Mouse (Mus musculus): Measurements from ENCODE around the gene Eci1. TPM values are rescaled to one million over a fixed set of nuclear protein-coding genes. Genes with fewer than 3 reads are reported as not detected.
"Not testable (repeated sequence)": the region's sequence is repeated elsewhere in the genome, so short reads cannot be mapped to it uniquely, and the experiment has no call there.

Eci1 gene
- polyA plus RNA-seq, 1 experiment, result 9.0 TPM

GRCm38 (mm10) chr17:24416051-24416652 lies 10.3 kb upstream of the Eci1 start:
- Histone ChIP-seq H3K27ac (ENCODE audit: control insufficient read depth, insufficient read depth, low read depth, low read length) (no peak overlapping the region), H3K4me3 (ENCODE audit: control insufficient read depth, low read depth, low read length) (no peak overlapping the region), H3K36me3 (ENCODE audit: control insufficient read depth, insufficient read depth, low read length) (no peaks in the 10 kb centered on the region), H3K27me3 (ENCODE audit: control insufficient read depth, insufficient read depth, low read length) (no peaks in the 10 kb centered on the region), H3K4me1 (ENCODE audit: control insufficient read depth, insufficient read depth, low read length) (peaks cover 6% of the 10 kb centered on the region)
- no peak for TF ChIP-seq POLR2A (IDR thresholded peaks at IDR 0.05; ENCODE audit: control insufficient read depth, low read depth, low read length)
- no peak for TF ChIP-seq CTCF (IDR thresholded peaks at IDR 0.05; ENCODE audit: control insufficient read depth, insufficient read depth, insufficient replicate concordance, low read depth, low read length)

- TF ChIP-seq POLR2A (IDR thresholded peaks at IDR 0.05; ENCODE audit: control insufficient read depth, low read depth, low read length) (no peak), CTCF (IDR thresholded peaks at IDR 0.05; ENCODE audit: control insufficient read depth, insufficient read depth, insufficient replicate concordance, low read depth, low read length) (no peak)
- no peaks in the 10 kb centered on the region for H3K27me3 ChIP-seq (ENCODE audit: control insufficient read depth, insufficient read depth, low read length)
- H3K36me3 ChIP-seq (ENCODE audit: control insufficient read depth, insufficient read depth, low read length), result no peaks in the 10 kb centered on the region; the same call in 1 of the 2 replicates
- no peak overlapping the region for H3K27ac ChIP-seq (ENCODE audit: control insufficient read depth, insufficient read depth, low read depth, low read length)
- no peak overlapping the region for H3K4me3 ChIP-seq (ENCODE audit: control insufficient read depth, low read depth, low read length)
- peaks cover 4% of the 10 kb centered on the region for H3K4me1 ChIP-seq (ENCODE audit: control insufficient read depth, insufficient read depth, low read length)
Observed at GRCm38 (mm10) chr17:24423114-24423513, 3.3 kb upstream of the Eci1 start.

- TF ChIP-seq POLR2A (IDR thresholded peaks at IDR 0.05; ENCODE audit: control insufficient read depth, low read depth, low read length) (no peak), CTCF (IDR thresholded peaks at IDR 0.05; ENCODE audit: control insufficient read depth, insufficient read depth, insufficient replicate concordance, low read depth, low read length) (no peak)
- no peak overlapping the region for H3K4me3 ChIP-seq (ENCODE audit: control insufficient read depth, low read depth, low read length)
- H3K36me3 ChIP-seq (ENCODE audit: control insufficient read depth, insufficient read depth, low read length), result no peaks in the 10 kb centered on the region; the same call in 1 of the 2 replicates
Observed at GRCm38 (mm10) chr17:24424489-24424888, 2.0 kb upstream of the Eci1 start.

GRCm38 (mm10) chr17:24425326-24425725 lies 1.1 kb upstream of the Eci1 start:
- H3K27ac ChIP-seq (ENCODE audit: control insufficient read depth, insufficient read depth, low read depth, low read length); H3K4me3 ChIP-seq (ENCODE audit: control insufficient read depth, low read depth, low read length); H3K36me3 ChIP-seq (ENCODE audit: control insufficient read depth, insufficient read depth, low read length); H3K4me1 ChIP-seq (ENCODE audit: control insufficient read depth, insufficient read depth, low read length); H3K27me3 ChIP-seq (ENCODE audit: control insufficient read depth, insufficient read depth, low read length): not testable (repeated sequence)

More at GRCm38 (mm10) chr17:24424489-24424888, 2.0 kb upstream of the Eci1 start:
- Histone ChIP-seq H3K27me3 (ENCODE audit: control insufficient read depth, insufficient read depth, low read length) (no peaks in the 10 kb centered on the region), H3K27ac (ENCODE audit: control insufficient read depth, insufficient read depth, low read depth, low read length) (no peak overlapping the region), H3K4me1 (ENCODE audit: control insufficient read depth, insufficient read depth, low read length) (peaks cover 4% of the 10 kb centered on the region)

- Histone ChIP-seq H3K4me3 (ENCODE audit: control insufficient read depth, low read depth, low read length) (no peak overlapping the region; the same call in 1 of the 2 replicates), H3K36me3 (ENCODE audit: control insufficient read depth, insufficient read depth, low read length) (no peaks in the 10 kb centered on the region; the same call in 1 of the 2 replicates), H3K4me1 (ENCODE audit: control insufficient read depth, insufficient read depth, low read length) (peaks cover 4% of the 10 kb centered on the region), H3K27ac (ENCODE audit: control insufficient read depth, insufficient read depth, low read depth, low read length) (no peak overlapping the region), H3K27me3 (ENCODE audit: control insufficient read depth, insufficient read depth, low read length) (no peaks in the 10 kb centered on the region)
- TF ChIP-seq POLR2A (IDR thresholded peaks at IDR 0.05; ENCODE audit: control insufficient read depth, low read depth, low read length) (no peak), CTCF (IDR thresholded peaks at IDR 0.05; ENCODE audit: control insufficient read depth, insufficient read depth, insufficient replicate concordance, low read depth, low read length) (no peak)
Observed at GRCm38 (mm10) chr17:24425905-24426304, 536 bp upstream of the Eci1 start.

GRCm38 (mm10) chr17:24427170-24427557 lies 723 bp downstream of the Eci1 start:
- Histone ChIP-seq H3K36me3 (ENCODE audit: control insufficient read depth, insufficient read depth, low read length) (no peaks in the 10 kb centered on the region), H3K4me1 (ENCODE audit: control insufficient read depth, insufficient read depth, low read length) (peaks cover 4% of the 10 kb centered on the region), H3K27ac (ENCODE audit: control insufficient read depth, insufficient read depth, low read depth, low read length) (peak overlapping the region; percentile 94), H3K27me3 (ENCODE audit: control insufficient read depth, insufficient read depth, low read length) (no peaks in the 10 kb centered on the region), H3K4me3 (ENCODE audit: control insufficient read depth, low read depth, low read length) (peak overlapping the region; percentile 94)
- TF ChIP-seq POLR2A (IDR thresholded peaks at IDR 0.05; ENCODE audit: control insufficient read depth, low read depth, low read length) (no peak), CTCF (IDR thresholded peaks at IDR 0.05; ENCODE audit: control insufficient read depth, insufficient read depth, insufficient replicate concordance, low read depth, low read length) (no peak)

- H3K27me3 ChIP-seq (ENCODE audit: control insufficient read depth, insufficient read depth, low read length), result no peaks in the 10 kb centered on the region
- H3K27ac ChIP-seq (ENCODE audit: control insufficient read depth, insufficient read depth, low read depth, low read length), result no peak overlapping the region
- TF ChIP-seq POLR2A (IDR thresholded peaks at IDR 0.05; ENCODE audit: control insufficient read depth, low read depth, low read length), result no peak
- H3K4me1 ChIP-seq (ENCODE audit: control insufficient read depth, insufficient read depth, low read length), result peaks cover 4% of the 10 kb centered on the region
- no peak overlapping the region for H3K4me3 ChIP-seq (ENCODE audit: control insufficient read depth, low read depth, low read length)
- no peaks in the 10 kb centered on the region for H3K36me3 ChIP-seq (ENCODE audit: control insufficient read depth, insufficient read depth, low read length)
Observed at GRCm38 (mm10) chr17:24429201-24429983, 3.0 kb downstream of the Eci1 start.

All from testis, adult 2 months (tissue).